Mouse (Mus musculus): ENCODE measurements around the gene Arid4b.

- TF ChIP-seq CTCF (IDR thresholded peaks at IDR 0.05; ENCODE audit: low read depth) (no peak), EP300 (IDR thresholded peaks at IDR 0.05; ENCODE audit: low read depth) (no peak)
Measured at GRCm38 (mm10) chr13:14142294-14142966, 79.4 kb downstream of the Arid4b start.
